Comparison of ENCODE assay signal across 13 mouse cellular contexts in genomic region chr13:85773848-85774247, GRCm38 (mm10).
A peak's percentile ranks its signal among the peaks of the same experiment; 100 is the strongest.
DNase-seq lines count a peak whose midpoint lies in the region; ATAC-seq and TF ChIP-seq lines count a peak whose summit lies in the region.
"Had no signal": no experiment of that assay in that cellular context is flagged by ENCODE, and none has a peak within 500 bp of the region (broad histone marks: within the 10 kb centered on the region; RNA-seq: fewer than 3 reads in every experiment).

No protein-coding gene starts in this region.

- WGBS in kidney, adult 2 months: 84% methylated on average over 1 of the region's 1 CpGs
- WGBS in hindbrain, embryonic 15.5 days: 54% methylated on average over 1 of the region's 1 CpGs
- WGBS in neural tube, embryonic 15.5 days: 55% methylated on average over 1 of the region's 1 CpGs

- TF ChIP-seq CTCF in kidney, adult 2 months (conservative IDR thresholded peaks at IDR 0.05; ENCODE audit: insufficient read depth, insufficient read length, low read depth, low read length): no peak

- H3K9ac ChIP-seq in hindbrain, embryonic 15.5 days: no peak overlapping the region
- H3K9ac ChIP-seq in neural tube, embryonic 15.5 days (replicated peaks): no peak overlapping the region

- H3K9me3 ChIP-seq in hindbrain, embryonic 15.5 days: no peaks in the 10 kb centered on the region
- H3K9me3 ChIP-seq in neural tube, embryonic 15.5 days (replicated peaks): no peaks in the 10 kb centered on the region

- H3K27ac ChIP-seq in kidney, adult 2 months (ENCODE audit: insufficient read depth, low read depth, low read length): no peak overlapping the region
- H3K27ac ChIP-seq in hindbrain, embryonic 15.5 days (replicated peaks): no peak overlapping the region
- H3K27ac ChIP-seq in neural tube, embryonic 15.5 days (replicated peaks): no peak overlapping the region

- H3K36me3 ChIP-seq in kidney, adult 2 months (ENCODE audit: control insufficient read depth, insufficient read depth, low read length): no peaks in the 10 kb centered on the region
- H3K36me3 ChIP-seq in hindbrain, embryonic 15.5 days: no peaks in the 10 kb centered on the region
- no peaks in the 10 kb centered on the region for H3K36me3 ChIP-seq in neural tube, embryonic 15.5 days

- H3K4me1 ChIP-seq in kidney, adult 2 months (ENCODE audit: control insufficient read depth, insufficient read depth, low read length): no peaks in the 10 kb centered on the region
- no peaks in the 10 kb centered on the region for H3K4me1 ChIP-seq in hindbrain, embryonic 15.5 days (replicated peaks)
- H3K4me1 ChIP-seq in neural tube, embryonic 15.5 days: no peaks in the 10 kb centered on the region

- DNase-seq in kidney, adult 2 months: peak; percentile 2
- DNase-seq in kidney, postnatal 10 days: no peak
- DNase-seq in embryo, embryonic 11.5 days (ENCODE audit: low read depth, low spot score): peak; percentile 26
- no peak for DNase-seq in urinary bladder, adult 2 months (ENCODE audit: low spot score)
- no peak for DNase-seq in layer of hippocampus, adult 18-20 months (ENCODE audit: low spot score in 2 of 2)
- DNase-seq: adrenal gland, postnatal 14 days; cerebellum, adult 18-20 months; gastrocnemius, postnatal 36 days; kidney, adult 11 months; liver had no signal

- ATAC-seq in hindbrain, embryonic 15.5 days (ENCODE audit: low FRiP score, low read depth): peak; percentile 95
- ATAC-seq in neural tube, embryonic 15.5 days (ENCODE audit: low FRiP score): peak; percentile 86
- no peak for ATAC-seq in megakaryocyte progenitor cell, adult 5-6 weeks (replicated peaks; ENCODE audit: poor library complexity)

- no peak overlapping the region for H3K4me3 ChIP-seq in kidney, adult 2 months (ENCODE audit: insufficient read depth, low read depth, low read length)
- no peak overlapping the region for H3K4me3 ChIP-seq in hindbrain, embryonic 15.5 days
- no peak overlapping the region for H3K4me3 ChIP-seq in neural tube, embryonic 15.5 days (replicated peaks)

- H3K27me3 ChIP-seq in kidney, adult 2 months (replicated peaks; ENCODE audit: control insufficient read depth, insufficient read depth, low read length): no peaks in the 10 kb centered on the region
- H3K27me3 ChIP-seq in hindbrain, embryonic 15.5 days: no peaks in the 10 kb centered on the region
- H3K27me3 ChIP-seq in neural tube, embryonic 15.5 days (replicated peaks): no peaks in the 10 kb centered on the region

- H3K4me2 ChIP-seq in hindbrain, embryonic 15.5 days: no peak overlapping the region
- H3K4me2 ChIP-seq in neural tube, embryonic 15.5 days: no peak overlapping the region

- no peak for TF ChIP-seq POLR2A in kidney, adult 2 months (IDR thresholded peaks at IDR 0.05; ENCODE audit: low read depth, low read length)

Comparison
In these comparisons a context has a peak if more than half of its experiments do, and no peak if none do; other contexts are left out.
1. DNase-seq: peak in kidney, adult 2 months (single experiment) and embryo, embryonic 11.5 days (single experiment); none in kidney, postnatal 10 days (single experiment), urinary bladder, adult 2 months (single experiment) and layer of hippocampus, adult 18-20 months (0 of 2).